Mouse (Mus musculus) forebrain, embryonic 12.5 days (tissue): ENCODE data around the gene Kcne3. TPM values are rescaled to one million over a fixed set of nuclear protein-coding genes. Genes with fewer than 3 reads are reported as not detected.

Experiments
- ATAC-seq: fragments of 200-750 bp; cut with Nextera tagmentation; 2 replicates; pipeline ENCODE4 v1.8.0; 2017; ENCODE audit warnings: moderate TSS enrichment; ENCODE audit not compliant: low FRiP score
- H3K27ac ChIP-seq: fragments of 300-500 bp; sonication (generic); 2 replicates; pipeline ENCODE4 v1.5.1; 2016; ENCODE audit warnings: mild to moderate bottlenecking
- H3K27me3 ChIP-seq: fragments of 300-500 bp; sonication (generic); 2 replicates; pipeline ENCODE4 v1.6.1; 2016; ENCODE audit warnings: mild to moderate bottlenecking
- H3K36me3 ChIP-seq: fragments of 300-500 bp; sonication (generic); replicated peaks from 2 replicates; pipeline ENCODE4 v1.6.1; 2016; ENCODE audit warnings: mild to moderate bottlenecking
- H3K4me1 ChIP-seq: fragments of 300-500 bp; sonication (generic); 2 replicates; pipeline ENCODE4 v1.6.1; 2016
- H3K4me2 ChIP-seq: fragments of 300-500 bp; sonication (generic); 2 replicates; pipeline ENCODE4 v1.6.1; 2016; ENCODE audit warnings: mild to moderate bottlenecking, moderate library complexity
- H3K4me3 ChIP-seq: fragments of 300-500 bp; sonication (generic); replicated peaks from 2 replicates; pipeline ENCODE4 v1.5.1; 2016; ENCODE audit warnings: mild to moderate bottlenecking
- H3K9ac ChIP-seq: fragments of 300-500 bp; sonication (generic); 2 replicates; pipeline ENCODE4 v1.6.1; 2016; ENCODE audit warnings: mild to moderate bottlenecking
- H3K9me3 ChIP-seq: fragments of 300-500 bp; sonication (generic); 2 replicates; pipeline ENCODE4 v1.6.1; 2016
- WGBS: fragments of 180-500 bp; shearing (Covaris S2); methylation state at CpG from one replicate; pipeline ENCODE4 v1.1.7; 2016; 5-methylcytosine and 5-hydroxymethylcytosine counted together
- polyA plus RNA-seq: library from polyadenylated mRNA; unstranded; fragments of >200 nt; fragmentation: Nextera tagmentation; extraction: Ambion mirVana; gene quantifications from 2 replicates; pipeline ENCODE4 v1.2.1, GENCODE M21; 2016

Kcne3 gene
- 2.0 and 3.0 TPM in 2 replicates for polyA plus RNA-seq

GRCm38 (mm10) chr7:100176269-100176668 lies at the start of gene Kcne3:
TSS of gene Kcne3 (plus strand) at chr7:100176502.
- H3K27me3 ChIP-seq: peaks cover 57% of the 10 kb centered on the region
- H3K4me3 ChIP-seq: no peak within 1 kb of the TSS
- no peak within 1 kb of the TSS for H3K9ac ChIP-seq
- ATAC-seq: no peak
- no peaks in the 10 kb centered on the region for H3K9me3 ChIP-seq
- no peak within 1 kb of the TSS for H3K4me2 ChIP-seq
- WGBS: 84% methylated on average over 3 of the region's 3 CpGs
- H3K4me1 ChIP-seq: peaks cover 11% of the 10 kb centered on the region; the same call in 1 of the 2 replicates
- no peak within 1 kb of the TSS for H3K27ac ChIP-seq
- no peaks in the 10 kb centered on the region for H3K36me3 ChIP-seq

GRCm38 (mm10) chr7:100126514-100126913 lies 49.8 kb upstream of the Kcne3 start:
- Histone ChIP-seq H3K36me3 (no peaks in the 10 kb centered on the region), H3K4me2 (no peak overlapping the region), H3K4me1 (peaks cover 5% of the 10 kb centered on the region), H3K9me3 (no peaks in the 10 kb centered on the region), H3K27ac (no peak overlapping the region), H3K27me3 (no peaks in the 10 kb centered on the region), H3K4me3 (no peak overlapping the region), H3K9ac (no peak overlapping the region)
- no peak for ATAC-seq
- WGBS: 81% methylated on average over 7 of the region's 7 CpGs

GRCm38 (mm10) chr7:100128262-100129041 lies 47.9 kb upstream of the Kcne3 start:
- H3K9me3 ChIP-seq: no peaks in the 10 kb centered on the region
- 87% methylated on average over 7 of the region's 7 CpGs for WGBS
- no peaks in the 10 kb centered on the region for H3K4me1 ChIP-seq
- H3K27ac ChIP-seq: no peak overlapping the region
- no peak overlapping the region for H3K4me2 ChIP-seq
- ATAC-seq: no peak
- H3K4me3 ChIP-seq: no peak overlapping the region
- no peaks in the 10 kb centered on the region for H3K36me3 ChIP-seq
- H3K27me3 ChIP-seq: no peaks in the 10 kb centered on the region
- no peak overlapping the region for H3K9ac ChIP-seq

- no peak for ATAC-seq
- no peaks in the 10 kb centered on the region for H3K36me3 ChIP-seq
- no peak overlapping the region for H3K27ac ChIP-seq
- no peak overlapping the region for H3K4me3 ChIP-seq
- WGBS: 86% methylated on average over 6 of the region's 6 CpGs
- no peak overlapping the region for H3K9ac ChIP-seq
- H3K27me3 ChIP-seq: no peaks in the 10 kb centered on the region
- H3K9me3 ChIP-seq: no peaks in the 10 kb centered on the region
- H3K4me1 ChIP-seq: no peaks in the 10 kb centered on the region
- no peak overlapping the region for H3K4me2 ChIP-seq
Observed at GRCm38 (mm10) chr7:100130592-100130991, 45.7 kb upstream of the Kcne3 start.

DNA sequence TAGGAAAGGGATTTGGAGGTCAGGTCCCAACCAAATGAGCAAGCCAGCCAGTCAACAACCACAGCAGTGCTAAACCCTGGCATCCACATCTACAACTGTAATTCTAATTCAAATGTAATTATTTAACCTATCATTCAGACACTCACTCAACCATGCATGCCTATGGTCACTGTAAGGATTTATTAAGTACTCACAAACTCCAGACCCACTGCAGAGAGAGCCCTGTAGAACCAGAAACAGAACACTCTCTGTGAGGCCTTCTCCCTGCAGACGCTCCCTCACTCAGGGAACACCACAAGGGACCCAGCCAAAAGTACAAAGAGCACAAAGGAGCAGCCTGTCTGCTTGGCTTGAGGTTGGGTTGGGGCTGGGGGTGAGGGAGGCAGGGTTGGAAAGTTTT lies 43.9 kb upstream of the Kcne3 start:
- Histone ChIP-seq H3K9me3 (no peaks in the 10 kb centered on the region), H3K36me3 (no peaks in the 10 kb centered on the region), H3K4me2 (no peak overlapping the region), H3K27me3 (no peaks in the 10 kb centered on the region), H3K9ac (no peak overlapping the region), H3K4me3 (no peak overlapping the region), H3K27ac (no peak overlapping the region), H3K4me1 (no peaks in the 10 kb centered on the region)
- no peak for ATAC-seq
- 76% methylated on average over 1 of the region's 1 CpGs for WGBS

GRCm38 (mm10) chr7:100137038-100137437 lies 39.3 kb upstream of the Kcne3 start:
- whole genome bisulfite sequencing: 80% methylated on average over 9 of the region's 9 CpGs
- ATAC-seq: no peak

DNA sequence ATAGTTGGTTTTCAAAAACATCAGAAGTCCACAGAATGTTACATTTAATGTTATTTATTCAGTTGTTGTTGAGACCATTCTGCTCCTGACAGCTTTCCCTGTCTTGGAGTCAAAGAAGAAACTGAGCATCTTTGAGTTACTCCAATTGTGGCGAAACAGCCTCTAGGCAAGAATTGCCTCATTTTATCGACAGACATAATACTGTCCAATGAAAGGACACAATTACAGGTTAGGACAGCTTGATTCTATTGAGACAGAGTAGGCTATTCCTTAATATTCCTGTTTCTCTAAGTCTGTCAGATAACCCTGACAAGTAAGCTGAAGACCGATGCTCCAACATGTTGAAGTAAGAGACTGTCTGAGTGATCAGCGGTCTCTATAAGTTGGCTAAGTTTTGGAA lies 38.2 kb upstream of the Kcne3 start:
- no peak overlapping the region for H3K4me3 ChIP-seq
- no peak overlapping the region for H3K27ac ChIP-seq
- WGBS: 92% methylated on average over 4 of the region's 4 CpGs
- H3K4me1 ChIP-seq: no peaks in the 10 kb centered on the region
- H3K9me3 ChIP-seq: no peaks in the 10 kb centered on the region
- H3K9ac ChIP-seq: no peak overlapping the region
- H3K4me2 ChIP-seq: no peak overlapping the region
- H3K27me3 ChIP-seq: no peaks in the 10 kb centered on the region
- no peaks in the 10 kb centered on the region for H3K36me3 ChIP-seq
- no peak for ATAC-seq

More at GRCm38 (mm10) chr7:100137038-100137437, 39.3 kb upstream of the Kcne3 start:
- Histone ChIP-seq H3K9ac (no peak overlapping the region), H3K27ac (no peak overlapping the region), H3K4me3 (no peak overlapping the region), H3K4me2 (no peak overlapping the region), H3K4me1 (no peaks in the 10 kb centered on the region), H3K36me3 (no peaks in the 10 kb centered on the region), H3K9me3 (no peaks in the 10 kb centered on the region), H3K27me3 (no peaks in the 10 kb centered on the region)

DNA sequence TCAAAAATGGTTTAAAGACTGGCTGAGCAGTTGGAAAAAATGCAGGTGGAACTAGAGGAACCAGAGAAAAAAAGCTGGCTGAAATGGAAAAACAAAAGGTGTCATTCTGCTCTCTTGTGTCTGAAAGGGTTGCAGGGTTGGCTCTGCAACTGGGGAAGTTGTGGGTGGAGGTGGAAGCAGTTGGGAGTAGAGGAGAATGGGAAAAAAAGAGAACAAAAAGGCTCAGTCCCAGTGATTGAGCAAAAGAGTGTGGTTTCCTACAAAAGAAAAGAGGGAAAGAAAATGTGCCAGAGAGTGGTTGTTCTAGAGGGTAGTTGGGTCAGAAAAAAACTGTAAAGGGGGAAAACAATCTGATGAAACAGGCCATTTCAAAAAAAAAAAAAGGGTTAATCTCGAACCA lies 35.7 kb upstream of the Kcne3 start:
- Histone ChIP-seq H3K4me2 (no peak overlapping the region), H3K36me3 (no peaks in the 10 kb centered on the region), H3K4me3 (no peak overlapping the region), H3K4me1 (no peaks in the 10 kb centered on the region), H3K9ac (no peak overlapping the region), H3K27ac (no peak overlapping the region), H3K9me3 (no peaks in the 10 kb centered on the region), H3K27me3 (no peaks in the 10 kb centered on the region)
- 77% methylated on average over 1 of the region's 1 CpGs for WGBS
- ATAC-seq: no peak

DNA sequence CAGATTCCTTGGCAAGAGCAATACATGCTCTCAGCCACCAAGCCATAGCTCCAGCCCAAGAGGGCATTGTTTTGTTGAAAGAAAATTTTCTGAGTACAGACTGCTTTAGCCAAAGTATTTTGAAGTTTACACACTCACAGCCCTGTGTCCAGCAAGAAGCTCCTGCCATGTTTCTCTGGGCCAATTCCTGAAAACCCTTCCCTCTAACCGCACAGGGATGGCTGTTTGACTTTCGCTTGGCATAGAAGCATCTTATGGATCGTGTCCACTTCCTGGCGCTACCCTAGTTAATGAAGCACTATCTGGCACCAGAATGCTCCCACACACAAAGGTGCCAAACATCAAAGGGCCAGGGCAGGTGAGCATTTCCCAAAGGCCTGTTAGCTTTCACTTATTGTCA lies 27.7 kb upstream of the Kcne3 start:
- H3K4me1 ChIP-seq: no peaks in the 10 kb centered on the region

GRCm38 (mm10) chr7:100150086-100150485 lies 26.2 kb upstream of the Kcne3 start:
- Histone ChIP-seq H3K36me3 (no peaks in the 10 kb centered on the region), H3K27me3 (no peaks in the 10 kb centered on the region), H3K4me2 (no peak overlapping the region), H3K9me3 (no peaks in the 10 kb centered on the region), H3K27ac (no peak overlapping the region), H3K9ac (no peak overlapping the region), H3K4me1 (no peaks in the 10 kb centered on the region), H3K4me3 (no peak overlapping the region)
- 53% methylated on average over 10 of the region's 10 CpGs for WGBS
- no peak for ATAC-seq

More for the DNA sequence above, 27.7 kb upstream of the Kcne3 start:
- no peak overlapping the region for H3K4me2 ChIP-seq
- no peak for ATAC-seq
- H3K36me3 ChIP-seq: no peaks in the 10 kb centered on the region
- no peaks in the 10 kb centered on the region for H3K9me3 ChIP-seq
- no peak overlapping the region for H3K4me3 ChIP-seq
- H3K27ac ChIP-seq: no peak overlapping the region
- no peak overlapping the region for H3K9ac ChIP-seq
- WGBS: 87% methylated on average over 4 of the region's 4 CpGs
- no peaks in the 10 kb centered on the region for H3K27me3 ChIP-seq

DNA sequence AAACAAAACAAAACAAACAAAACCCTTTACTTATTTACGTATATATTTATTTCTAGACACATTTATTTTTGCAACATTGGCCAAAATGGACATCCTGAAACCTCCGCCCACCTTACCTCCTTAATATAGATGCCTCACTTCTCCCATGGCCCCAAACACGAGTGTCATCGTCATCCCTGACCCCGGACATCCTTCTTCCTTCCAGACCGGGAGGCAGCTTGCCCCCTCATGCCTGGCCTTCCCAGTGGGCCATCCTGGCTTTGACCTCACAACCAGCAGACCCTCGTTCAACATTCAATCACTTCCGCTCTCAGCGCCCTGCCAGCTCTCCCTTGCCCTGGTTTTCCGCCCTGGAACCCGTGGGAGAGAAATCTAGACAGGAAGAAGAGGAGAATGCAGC lies 25.7 kb upstream of the Kcne3 start:
- no peak for ATAC-seq
- no peak overlapping the region for H3K4me3 ChIP-seq
- no peaks in the 10 kb centered on the region for H3K4me1 ChIP-seq
- no peak overlapping the region for H3K27ac ChIP-seq
- H3K27me3 ChIP-seq: no peaks in the 10 kb centered on the region
- H3K36me3 ChIP-seq: no peaks in the 10 kb centered on the region
- no peaks in the 10 kb centered on the region for H3K9me3 ChIP-seq
- no peak overlapping the region for H3K4me2 ChIP-seq
- H3K9ac ChIP-seq: no peak overlapping the region
- 89% methylated on average over 11 of the region's 11 CpGs for WGBS

DNA sequence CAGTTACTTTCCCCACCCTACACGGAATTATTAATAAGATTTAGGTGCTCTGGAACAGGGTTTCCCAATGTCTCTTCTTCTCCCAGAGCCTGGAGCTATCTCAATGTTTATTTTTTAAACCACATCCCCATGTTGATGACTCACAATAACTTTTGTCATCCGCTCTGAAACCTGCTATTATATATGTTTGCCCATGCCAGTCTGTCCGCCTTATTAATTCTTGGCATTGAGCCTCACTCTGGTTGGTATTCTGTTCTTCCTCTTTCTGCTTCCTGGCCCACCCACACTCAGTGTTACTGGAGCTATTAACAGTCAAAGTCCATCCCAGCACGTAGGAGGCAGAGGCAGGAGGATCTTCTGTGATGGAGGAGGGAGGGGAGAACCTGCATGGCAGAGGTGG lies 18.6 kb upstream of the Kcne3 start:
- no peaks in the 10 kb centered on the region for H3K9me3 ChIP-seq
- H3K9ac ChIP-seq: no peak overlapping the region
- peaks cover 8% of the 10 kb centered on the region; the same call in 1 of the 2 replicates for H3K27me3 ChIP-seq
- no peak overlapping the region for H3K4me2 ChIP-seq
- no peak for ATAC-seq
- H3K36me3 ChIP-seq: no peaks in the 10 kb centered on the region
- H3K27ac ChIP-seq: no peak overlapping the region
- no peak overlapping the region for H3K4me3 ChIP-seq
- 83% methylated on average over 4 of the region's 4 CpGs for WGBS
- peaks cover 5% of the 10 kb centered on the region for H3K4me1 ChIP-seq
